8 mouse cellular contexts compared by ENCODE assay signal in genomic region chr19:24885504-24885903, GRCm38 (mm10). TPM values are rescaled to one million over a fixed set of nuclear protein-coding genes. Genes with fewer than 3 reads are reported as not detected.
DNase-seq lines count a peak whose midpoint lies in the region; ATAC-seq lines count a peak whose summit lies in the region.

No protein-coding gene starts in this region.

- H3K27ac ChIP-seq in forebrain, embryonic 11.5 days (ENCODE audit: low read depth, low read length): no peak overlapping the region
- no peak overlapping the region for H3K27ac ChIP-seq in hindbrain, embryonic 13.5 days
- no peak overlapping the region for H3K27ac ChIP-seq in limb, embryonic 10.5 days

- H3K9me3 ChIP-seq in forebrain, embryonic 11.5 days (ENCODE audit: control insufficient read depth, low read length): no peaks in the 10 kb centered on the region
- H3K9me3 ChIP-seq in hindbrain, embryonic 13.5 days: no peaks in the 10 kb centered on the region
- no peaks in the 10 kb centered on the region for H3K9me3 ChIP-seq in limb, embryonic 10.5 days (replicated peaks)

- no peak overlapping the region for H3K4me2 ChIP-seq in forebrain, embryonic 11.5 days (ENCODE audit: low read depth, low read length, severe bottlenecking)
- no peak overlapping the region for H3K4me2 ChIP-seq in hindbrain, embryonic 13.5 days

- no peaks in the 10 kb centered on the region for H3K36me3 ChIP-seq in forebrain, embryonic 11.5 days (ENCODE audit: control insufficient read depth, insufficient read depth, low read length)
- no peaks in the 10 kb centered on the region for H3K36me3 ChIP-seq in hindbrain, embryonic 13.5 days
- no peaks in the 10 kb centered on the region for H3K36me3 ChIP-seq in limb, embryonic 10.5 days

- H3K27me3 ChIP-seq in forebrain, embryonic 11.5 days (ENCODE audit: control insufficient read depth, insufficient read depth, low read length): no peaks in the 10 kb centered on the region
- peaks cover 15% of the 10 kb centered on the region; the same call in 1 of the 2 replicates for H3K27me3 ChIP-seq in hindbrain, embryonic 13.5 days
- peaks cover 16% of the 10 kb centered on the region; the same call in 1 of the 2 replicates for H3K27me3 ChIP-seq in limb, embryonic 10.5 days (ENCODE audit: low read depth, poor library complexity, severe bottlenecking)

- H3K4me1 ChIP-seq in forebrain, embryonic 11.5 days (replicated peaks; ENCODE audit: control insufficient read depth, insufficient read depth, low read length): no peaks in the 10 kb centered on the region
- H3K4me1 ChIP-seq in hindbrain, embryonic 13.5 days (replicated peaks): no peaks in the 10 kb centered on the region; the same call in 1 of the 2 replicates
- H3K4me1 ChIP-seq in limb, embryonic 10.5 days: no peaks in the 10 kb centered on the region

- H3K4me3 ChIP-seq in forebrain, embryonic 11.5 days (ENCODE audit: low read depth, low read length): no peak overlapping the region
- H3K4me3 ChIP-seq in hindbrain, embryonic 13.5 days: no peak overlapping the region
- H3K4me3 ChIP-seq in limb, embryonic 10.5 days: no peak overlapping the region

- peak; percentile 48 for DNase-seq in right cerebral cortex, adult 18-20 months
- DNase-seq in right cerebral cortex, postnatal 25 days: no peak
- peak; percentile 5 for DNase-seq in c-Kit-negative CD71-positive TER-119-positive erythroid progenitor cells, embryonic 14.5 days (ENCODE audit: low read depth, low spot score)
- peak; percentile 65 for DNase-seq in forebrain, embryonic 11.5 days (ENCODE audit: low spot score)
- peak; percentile 62 for DNase-seq in limb, embryonic 10.5 days (ENCODE audit: low spot score)
- DNase-seq in neural tube, embryonic 10.5 days (ENCODE audit: extremely low spot score, low spot score): peak; percentile 68
- peak; percentile 38 for DNase-seq in thymus, postnatal 25 days

- 17% methylated on average over 5 of the region's 5 CpGs for whole genome bisulfite sequencing in forebrain, embryonic 11.5 days
- WGBS in hindbrain, embryonic 13.5 days: 19% methylated on average over 5 of the region's 5 CpGs
- WGBS in limb, embryonic 10.5 days: 16% methylated on average over 5 of the region's 5 CpGs

- no peak overlapping the region for H3K9ac ChIP-seq in forebrain, embryonic 11.5 days (ENCODE audit: low read length)
- H3K9ac ChIP-seq in hindbrain, embryonic 13.5 days: no peak overlapping the region

- no peak for ATAC-seq in forebrain, embryonic 11.5 days (replicated peaks; ENCODE audit: low FRiP score)
- peak; percentile 28; the same call in 1 of the 2 replicates for ATAC-seq in hindbrain, embryonic 13.5 days (ENCODE audit: low FRiP score)

RNA-seq across cellular contexts. Expression of gene Gm10053, which starts 10.0 kb away (rescaled TPM):
- 243 and 249 TPM in 2 replicates for polyA plus RNA-seq in forebrain, embryonic 11.5 days (2014; fragmentation: Nextera tagmentation; extraction: Ambion mirVana)
- 246 and 248 TPM in 2 replicates for polyA plus RNA-seq in hindbrain, embryonic 13.5 days (2015; fragmentation: Nextera tagmentation; extraction: Ambion mirVana)
- polyA plus RNA-seq in limb, embryonic 10.5 days (2016; fragmentation: Nextera tagmentation; extraction: Ambion mirVana): 304 and 360 TPM in 2 replicates

RNA-seq across cellular contexts. Expression of gene Foxd4, which starts 15.5 kb away (rescaled TPM):
- polyA plus RNA-seq in forebrain, embryonic 11.5 days (2014; fragmentation: Nextera tagmentation; extraction: Ambion mirVana): not detected in 2 replicates
- polyA plus RNA-seq in hindbrain, embryonic 13.5 days (2015; fragmentation: Nextera tagmentation; extraction: Ambion mirVana): 0.19 TPM in 1 of 2 replicates, not detected in the other
- not detected in 2 replicates for polyA plus RNA-seq in limb, embryonic 10.5 days (2016; fragmentation: Nextera tagmentation; extraction: Ambion mirVana)

RNA-seq across cellular contexts. Expression of gene Pgm5, which starts 23.8 kb away (rescaled TPM):
- 0.11 and 0.35 TPM in 2 replicates for polyA plus RNA-seq in forebrain, embryonic 11.5 days (2014; fragmentation: Nextera tagmentation; extraction: Ambion mirVana)
- polyA plus RNA-seq in hindbrain, embryonic 13.5 days (2015; fragmentation: Nextera tagmentation; extraction: Ambion mirVana): 0.65 and 1.4 TPM in 2 replicates
- 0.20 and 0.54 TPM in 2 replicates for polyA plus RNA-seq in limb, embryonic 10.5 days (2016; fragmentation: Nextera tagmentation; extraction: Ambion mirVana)
